Mouse (Mus musculus) layer of hippocampus, postnatal 36 days (tissue): Measurements from ENCODE around the gene Hes7. TPM values are rescaled to one million over a fixed set of nuclear protein-coding genes. Genes with fewer than 3 reads are reported as not detected.

Experiments used
- DNase-seq, 2 experiments: peaks; one replicate each; pipeline ENCODE4 v3.0.0; 2022
- total RNA-seq, 2 experiments: library from RNA; stranded (reverse); gene quantifications; 2 replicates each; pipeline ENCODE4 v1.2.3; 2021

The Hes7 gene
- 1 to 10 TPM in 1 of 2 experiments, under 1 TPM in 1; 0.68 to 1.1 TPM for total RNA-seq

GRCm38 (mm10) chr11:69120221-69121000 lies at the start of gene Hes7:
Gene Hes7, plus strand, starts transcription at chr11:69120404.
- no peak for DNase-seq

GRCm38 (mm10) chr11:69070590-69071222 lies 49.5 kb upstream of the Hes7 start, which contains the start of gene Tmem107:
Gene Tmem107, plus strand, starts transcription at chr11:69070806.
- DNase-seq, result peak; percentile 92 to 94

GRCm38 (mm10) chr11:69071262-69071661 lies 48.9 kb upstream of the Hes7 start:
- DNase-seq, result no peak

- DNase-seq, result no peak
Observed at GRCm38 (mm10) chr11:69072234-69072633, 48.0 kb upstream of the Hes7 start.

GRCm38 (mm10) chr11:69072666-69073064 lies 47.5 kb upstream of the Hes7 start:
- DNase-seq, result no peak

GRCm38 (mm10) chr11:69073065-69073888 lies 46.9 kb upstream of the Hes7 start:
- DNase-seq, result peak; percentile 69 to 79

GRCm38 (mm10) chr11:69073951-69074775 lies 46.0 kb upstream of the Hes7 start:
- DNase-seq, result no peak

GRCm38 (mm10) chr11:69074776-69075069 lies 45.5 kb upstream of the Hes7 start:
- no peak for DNase-seq

GRCm38 (mm10) chr11:69075764-69076479 lies 44.3 kb upstream of the Hes7 start:
- no peak for DNase-seq

- no peak for DNase-seq
Observed at GRCm38 (mm10) chr11:69076572-69076971, 43.6 kb upstream of the Hes7 start.

- no peak for DNase-seq
Observed at GRCm38 (mm10) chr11:69077316-69077715, 42.9 kb upstream of the Hes7 start.

- no peak for DNase-seq
Observed at GRCm38 (mm10) chr11:69078041-69078440, 42.2 kb upstream of the Hes7 start.

GRCm38 (mm10) chr11:69078805-69079438 lies 41.3 kb upstream of the Hes7 start:
- no peak for DNase-seq

GRCm38 (mm10) chr11:69080102-69080854 lies 39.9 kb upstream of the Hes7 start:
- DNase-seq, result no peak

GRCm38 (mm10) chr11:69080855-69081222 lies 39.4 kb upstream of the Hes7 start:
- DNase-seq, result no peak

GRCm38 (mm10) chr11:69081613-69082012 lies 38.6 kb upstream of the Hes7 start:
- no peak for DNase-seq

- no peak for DNase-seq
Observed at GRCm38 (mm10) chr11:69085608-69086007, 34.6 kb upstream of the Hes7 start.

- no peak for DNase-seq
Observed at GRCm38 (mm10) chr11:69086390-69086789, 33.8 kb upstream of the Hes7 start.

- DNase-seq, result no peak
Observed at GRCm38 (mm10) chr11:69087082-69087481, 33.1 kb upstream of the Hes7 start.

GRCm38 (mm10) chr11:69087597-69087996 lies 32.6 kb upstream of the Hes7 start:
- no peak for DNase-seq
